Mouse (Mus musculus) testis, adult 2 months (tissue): ENCODE results near the gene Gnmt. TPM values are rescaled to one million over a fixed set of nuclear protein-coding genes. Genes with fewer than 3 reads are reported as not detected.

Source experiments
- H3K27ac ChIP-seq: fragments of 200-500 bp; 2 replicates; pipeline ENCODE4 v1.5.1; 2012; ENCODE audit warnings: low read depth, low read length; ENCODE audit not compliant: control insufficient read depth, insufficient read depth
- H3K27me3 ChIP-seq: fragments of 200-500 bp; 2 replicates; pipeline ENCODE4 v1.6.1; 2012; ENCODE audit warnings: mild to moderate bottlenecking, low read length, moderate library complexity; ENCODE audit not compliant: control insufficient read depth, insufficient read depth
- H3K36me3 ChIP-seq: fragments of 200-500 bp; 2 replicates; pipeline ENCODE4 v1.6.1; 2012; ENCODE audit warnings: mild to moderate bottlenecking, low read length; ENCODE audit not compliant: control insufficient read depth, insufficient read depth
- H3K4me1 ChIP-seq: fragments of 200-500 bp; 2 replicates; pipeline ENCODE4 v1.6.1; 2012; ENCODE audit warnings: low read length; ENCODE audit not compliant: control insufficient read depth, insufficient read depth
- H3K4me3 ChIP-seq: fragments of 200-500 bp; 2 replicates; pipeline ENCODE4 v1.5.1; 2012; ENCODE audit warnings: low read depth, mild to moderate bottlenecking, low read length, moderate library complexity, mixed read lengths; ENCODE audit not compliant: control insufficient read depth
- CTCF ChIP-seq: fragments of 200-500 bp; IDR thresholded peaks from 2 replicates; pipeline ENCODE4 v1.5.1; 2012; ENCODE audit warnings: low read depth, mild to moderate bottlenecking, inconsistent platforms, low read length, moderate library complexity; ENCODE audit not compliant: control insufficient read depth, insufficient read depth, insufficient replicate concordance
- POLR2A ChIP-seq: fragments of 200-500 bp; IDR thresholded peaks from 2 replicates; pipeline ENCODE4 v1.6.1; 2012; ENCODE audit warnings: low read depth, mild to moderate bottlenecking, inconsistent platforms, low read length, moderate library complexity; ENCODE audit not compliant: control insufficient read depth
- polyA plus RNA-seq: library from polyadenylated mRNA; depleted of rRNA; stranded (reverse); fragments of >200 nt; gene quantifications from 2 replicates; pipeline ENCODE4 v1.2.3, GENCODE M21; 2012

Gene Gnmt
- polyA plus RNA-seq, 1 experiment = 2.3 TPM

DNA sequence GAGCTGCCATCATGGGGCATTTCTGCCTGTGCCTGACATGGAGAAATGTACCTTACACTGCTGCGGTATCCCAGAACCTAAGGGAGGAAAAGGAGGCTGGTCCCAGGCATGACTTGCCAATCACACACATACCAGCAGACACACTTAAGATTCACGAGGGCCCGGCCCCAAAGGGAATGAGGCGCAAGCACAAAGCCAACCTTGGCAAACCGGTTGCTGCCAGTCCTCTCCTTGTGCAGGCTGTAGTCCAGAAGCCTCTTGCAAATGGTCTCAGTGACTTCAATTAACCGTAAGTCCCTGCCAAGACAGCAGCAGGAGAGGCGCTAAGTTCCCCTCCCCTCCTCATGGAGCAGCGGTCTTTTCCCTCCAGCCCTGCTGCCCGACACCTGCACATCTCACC lies 14.0 kb upstream of the Gnmt start:
- Histone ChIP-seq H3K36me3 (0 out of 2 replicates have a peak, but pooled peaks cover 1% of the 10 kb centered on the region), H3K27me3 (no peaks in the 10 kb centered on the region), H3K4me1 (no peaks in the 10 kb centered on the region), H3K4me3 (no peak overlapping the region), H3K27ac (no peak overlapping the region)
- no peak for TF ChIP-seq CTCF
- TF ChIP-seq POLR2A = no peak

DNA sequence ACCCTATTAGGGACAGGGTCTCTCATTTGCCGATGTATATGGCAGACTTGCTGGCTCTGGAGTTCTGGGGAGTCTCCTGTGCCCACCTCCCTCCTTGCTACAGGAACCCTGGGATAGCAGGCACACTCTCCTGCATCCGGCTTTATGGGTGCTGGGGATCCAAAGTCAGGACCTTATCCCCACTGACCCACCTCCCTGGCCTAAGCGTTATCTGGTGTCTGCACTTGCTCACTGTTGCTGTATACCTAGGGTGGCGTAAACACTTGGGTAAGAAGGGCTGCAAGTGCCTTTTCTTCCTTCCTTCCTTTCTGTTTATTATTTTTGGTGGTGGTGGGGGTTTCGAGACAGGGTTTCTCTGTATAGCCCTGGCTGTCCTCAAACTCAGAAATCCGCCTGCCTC lies 12.3 kb upstream of the Gnmt start:
- H3K36me3 ChIP-seq = 0 out of 2 replicates have a peak, but pooled peaks cover 1% of the 10 kb centered on the region
- TF ChIP-seq POLR2A (no peak), CTCF (no peak)
- no peaks in the 10 kb centered on the region for H3K27me3 ChIP-seq
- H3K27ac ChIP-seq = no peak overlapping the region
- no peaks in the 10 kb centered on the region for H3K4me1 ChIP-seq
- H3K4me3 ChIP-seq = no peak overlapping the region

- Histone ChIP-seq H3K27ac (no peak overlapping the region), H3K4me3 (no peak overlapping the region), H3K4me1 (no peaks in the 10 kb centered on the region), H3K36me3 (no peaks in the 10 kb centered on the region), H3K27me3 (no peaks in the 10 kb centered on the region)
- peak; percentile 74; the same call in 1 of the 2 replicates for TF ChIP-seq CTCF
- TF ChIP-seq POLR2A = no peak
Observed at GRCm38 (mm10) chr17:46736160-46736559, 7.2 kb upstream of the Gnmt start.

DNA sequence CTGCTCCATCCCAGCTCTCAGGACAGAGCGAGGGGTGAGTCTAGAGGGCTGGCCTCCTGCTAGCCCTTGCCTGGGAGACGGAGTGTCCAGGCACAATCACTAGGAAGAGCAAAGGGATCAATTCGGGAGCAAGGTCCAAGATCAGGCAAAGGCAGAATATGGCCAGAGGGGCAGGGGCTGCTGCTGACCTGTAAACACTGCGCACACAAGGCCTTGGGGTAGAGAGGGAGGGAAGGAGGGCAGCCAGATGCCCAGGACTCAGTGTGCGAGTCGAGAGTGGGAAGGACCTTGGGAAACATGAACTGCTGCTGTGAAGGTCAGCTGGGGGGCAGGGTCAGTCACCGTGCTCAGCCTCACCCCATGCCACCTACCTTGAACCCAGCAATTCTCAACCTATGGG lies 6.3 kb upstream of the Gnmt start:
- no peak for TF ChIP-seq CTCF
- no peak for TF ChIP-seq POLR2A
- Histone ChIP-seq H3K27me3 (no peaks in the 10 kb centered on the region), H3K27ac (0 out of 2 replicates have a peak overlapping the region, but pooled peaks have one; percentile 8), H3K4me1 (no peaks in the 10 kb centered on the region), H3K36me3 (no peaks in the 10 kb centered on the region), H3K4me3 (no peak overlapping the region)

GRCm38 (mm10) chr17:46734055-46734454 lies 5.1 kb upstream of the Gnmt start:
- no peaks in the 10 kb centered on the region for H3K36me3 ChIP-seq
- no peak overlapping the region for H3K27ac ChIP-seq
- TF ChIP-seq POLR2A (no peak), CTCF (no peak)
- no peak overlapping the region for H3K4me3 ChIP-seq
- H3K27me3 ChIP-seq = no peaks in the 10 kb centered on the region
- peaks cover 1% of the 10 kb centered on the region for H3K4me1 ChIP-seq

- Histone ChIP-seq H3K27me3 (no peaks in the 10 kb centered on the region), H3K36me3 (no peaks in the 10 kb centered on the region), H3K4me3 (peak overlapping the region; percentile 14), H3K27ac (no peak overlapping the region), H3K4me1 (peaks cover 8% of the 10 kb centered on the region)
- TF ChIP-seq CTCF (no peak), POLR2A (no peak)
Observed at GRCm38 (mm10) chr17:46728496-46728895, 472 bp downstream of the Gnmt start.

DNA sequence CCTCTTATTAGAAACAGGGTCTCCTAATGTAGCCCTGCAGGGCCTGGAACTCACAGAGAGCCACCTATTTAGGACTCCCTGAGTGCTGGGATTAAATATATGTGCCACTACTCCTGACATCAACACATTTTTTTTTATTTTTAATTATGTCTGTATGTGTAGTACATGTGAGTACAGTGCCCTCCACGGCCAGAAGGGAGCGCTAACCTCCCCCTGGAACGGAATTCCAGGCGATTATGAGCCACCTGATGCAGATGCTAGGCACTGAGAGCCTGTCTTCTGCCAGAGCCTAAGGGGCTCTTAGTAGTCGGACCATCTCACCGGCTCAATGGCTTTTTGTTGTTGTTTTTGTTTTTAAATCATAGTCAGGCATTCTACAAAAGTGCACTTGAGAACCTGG lies 947 bp downstream of the Gnmt start:
- H3K27me3 ChIP-seq = no peaks in the 10 kb centered on the region
- no peak overlapping the region for H3K4me3 ChIP-seq
- H3K4me1 ChIP-seq = peaks cover 8% of the 10 kb centered on the region
- TF ChIP-seq POLR2A = no peak
- TF ChIP-seq CTCF = peak; percentile 26; the same call in 1 of the 2 replicates
- H3K36me3 ChIP-seq = no peaks in the 10 kb centered on the region
- no peak overlapping the region for H3K27ac ChIP-seq

DNA sequence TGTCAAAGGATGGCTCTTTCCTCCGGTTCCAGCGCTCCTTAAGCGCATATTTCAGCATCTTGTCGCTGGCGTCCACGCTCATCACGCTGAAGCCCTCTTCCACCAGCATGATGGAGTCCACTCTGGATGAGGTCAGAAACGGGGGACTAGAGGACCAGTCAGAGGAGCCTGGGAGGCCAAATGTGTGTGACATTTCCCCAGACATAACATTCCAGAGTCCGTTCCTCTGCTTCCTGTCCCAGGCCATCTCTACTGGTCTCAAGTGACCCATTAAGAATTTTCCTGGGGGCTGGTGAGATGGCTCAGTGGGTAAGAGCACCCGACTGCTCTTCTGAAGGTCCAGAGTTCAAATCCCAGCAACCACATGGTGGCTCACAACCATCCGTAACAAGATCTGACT lies 1.7 kb downstream of the Gnmt start:
- TF ChIP-seq CTCF = no peak
- no peak overlapping the region for H3K4me3 ChIP-seq
- H3K27me3 ChIP-seq = no peaks in the 10 kb centered on the region
- H3K4me1 ChIP-seq = peaks cover 8% of the 10 kb centered on the region
- no peak overlapping the region for H3K27ac ChIP-seq
- H3K36me3 ChIP-seq = no peaks in the 10 kb centered on the region; the same call in 1 of the 2 replicates
